Comparison of ENCODE assay signal across 9 mouse cellular contexts in the genomic region with DNA sequence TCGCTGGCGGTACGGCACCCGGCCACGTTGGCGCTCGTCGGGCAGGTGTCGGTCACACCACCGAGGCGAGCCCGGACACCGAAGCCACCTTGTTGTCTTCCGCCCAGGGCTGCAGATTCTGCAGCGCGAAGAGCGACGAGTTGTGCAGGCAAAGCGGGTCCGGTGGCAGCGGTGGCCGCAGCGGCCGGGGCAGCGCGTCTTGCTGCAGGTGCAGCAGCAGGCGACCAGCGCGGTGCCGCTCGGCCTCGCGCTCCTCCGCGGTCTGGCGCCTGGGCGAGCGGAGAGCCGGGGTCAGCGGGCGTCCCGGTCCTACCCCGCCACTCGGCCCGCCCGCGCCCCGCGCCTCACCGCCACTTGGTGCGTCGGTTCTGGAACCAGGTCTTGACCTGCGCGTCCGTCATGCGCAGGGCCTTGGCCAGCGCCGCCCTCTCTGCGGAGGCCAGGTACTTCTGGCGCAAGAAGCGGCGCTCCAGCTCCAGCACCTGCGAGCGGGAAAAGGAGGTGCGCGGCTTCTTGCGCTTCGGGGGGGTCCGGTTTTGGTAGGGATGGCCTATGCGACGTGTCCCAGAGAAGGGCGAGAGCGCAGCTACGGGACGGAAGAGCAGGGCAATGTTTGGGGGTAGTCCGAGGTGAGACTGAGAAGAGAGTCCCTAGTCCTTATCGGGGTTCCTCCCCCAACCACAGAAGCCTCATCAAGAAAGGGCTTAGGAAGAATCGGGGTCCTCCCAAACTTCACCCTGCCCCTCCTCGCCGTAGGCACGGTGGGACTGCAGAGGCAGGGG. TPM values are rescaled to one million over a fixed set of nuclear protein-coding genes. Genes with fewer than 3 reads are reported as not detected.
DNase-seq lines count a peak whose midpoint lies in the region; ATAC-seq lines count a peak whose summit lies in the region.
"Had no signal": no experiment of that assay in that cellular context is flagged by ENCODE, and none has a peak within 500 bp of the region (broad histone marks: within the 10 kb centered on the region; RNA-seq: fewer than 3 reads in every experiment).

No protein-coding gene starts in this region.

- intact Hi-C loops in left cerebral cortex, postnatal 25 days (cut with DNase I), result no loop called here

- H3K36me3 ChIP-seq in heart, embryonic 12.5 days, result no peaks in the 10 kb centered on the region
- no peaks in the 10 kb centered on the region for H3K36me3 ChIP-seq in intestine, embryonic 15.5 days
- H3K36me3 ChIP-seq in midbrain, embryonic 15.5 days (replicated peaks), result no peaks in the 10 kb centered on the region

- H3K9me3 ChIP-seq in heart, embryonic 12.5 days (replicated peaks), result no peaks in the 10 kb centered on the region
- H3K9me3 ChIP-seq in intestine, embryonic 15.5 days, result no peaks in the 10 kb centered on the region
- H3K9me3 ChIP-seq in midbrain, embryonic 15.5 days, result no peaks in the 10 kb centered on the region

- 0 out of 2 replicates have a peak overlapping the region, but pooled peaks have one; percentile 21 for H3K9ac ChIP-seq in heart, embryonic 12.5 days
- H3K9ac ChIP-seq in intestine, embryonic 15.5 days, result peak overlapping the region; percentile 13; the same call in 1 of the 2 replicates
- H3K9ac ChIP-seq in midbrain, embryonic 15.5 days, result no peak overlapping the region

- under 1% methylated on average over 81 of the region's 81 CpGs for WGBS in heart, embryonic 12.5 days
- WGBS in intestine, embryonic 15.5 days, result under 1% methylated on average over 81 of the region's 81 CpGs
- WGBS in midbrain, embryonic 15.5 days, result under 1% methylated on average over 81 of the region's 81 CpGs

- H3K4me3 ChIP-seq in heart, embryonic 12.5 days, result peak overlapping the region; percentile 37
- peak overlapping the region; percentile 37 for H3K4me3 ChIP-seq in intestine, embryonic 15.5 days (replicated peaks)
- peak overlapping the region; percentile 25 for H3K4me3 ChIP-seq in midbrain, embryonic 15.5 days

- H3K27ac ChIP-seq in heart, embryonic 12.5 days (ENCODE audit: poor library complexity, severe bottlenecking), result no peak overlapping the region
- no peak overlapping the region for H3K27ac ChIP-seq in intestine, embryonic 15.5 days
- H3K27ac ChIP-seq in midbrain, embryonic 15.5 days, result no peak overlapping the region

- DNase-seq in heart, adult 8-10 months (ENCODE audit: low spot score), result no peak
- DNase-seq in ZHBTc4 (ENCODE audit: low read depth, low spot score), result peak; percentile 47
- no peak for DNase-seq in urinary bladder, postnatal 4 days (ENCODE audit: low spot score in 2 of 2)
- no peak for DNase-seq in layer of hippocampus, adult 11-12 months (ENCODE audit: low spot score)
- DNase-seq in left cerebral cortex, postnatal 25 days (ENCODE audit: low spot score in 2 of 2), result no peak
- DNase-seq: cerebellum, adult 9-10 months had no signal

- H3K27me3 ChIP-seq in heart, embryonic 12.5 days (replicated peaks), result peaks cover 96% of the 10 kb centered on the region
- peaks cover 93% of the 10 kb centered on the region for H3K27me3 ChIP-seq in intestine, embryonic 15.5 days (replicated peaks)
- peaks cover 94% of the 10 kb centered on the region for H3K27me3 ChIP-seq in midbrain, embryonic 15.5 days (replicated peaks)

- H3K4me1 ChIP-seq in heart, embryonic 12.5 days (replicated peaks), result peaks cover 27% of the 10 kb centered on the region
- peaks cover 29% of the 10 kb centered on the region for H3K4me1 ChIP-seq in intestine, embryonic 15.5 days (replicated peaks)
- peaks cover 27% of the 10 kb centered on the region for H3K4me1 ChIP-seq in midbrain, embryonic 15.5 days

- H3K4me2 ChIP-seq in heart, embryonic 12.5 days, result peak overlapping the region; percentile 62
- peak overlapping the region; percentile 65 for H3K4me2 ChIP-seq in intestine, embryonic 15.5 days (replicated peaks)
- peak overlapping the region; percentile 38 for H3K4me2 ChIP-seq in midbrain, embryonic 15.5 days

- no peak for ATAC-seq in heart, embryonic 12.5 days (ENCODE audit: insufficient number of reproducible peaks, low FRiP score)
- ATAC-seq in intestine, embryonic 15.5 days, result no peak
- no peak for ATAC-seq in midbrain, embryonic 15.5 days (replicated peaks)

RNA-seq across cellular contexts. Expression of gene Tlx2, which starts 1.2 kb away (rescaled TPM):
- 0.18 and 0.24 TPM in 2 replicates for polyA plus RNA-seq in heart, embryonic 12.5 days (2016; fragmentation: Nextera tagmentation; extraction: Ambion mirVana)
- total RNA-seq in heart, adult 8-10 months (2022), result under 1 TPM in 1 of 4 experiments, not detected in 3; 0.16 TPM
- polyA plus RNA-seq in intestine, embryonic 15.5 days (2015; fragmentation: Nextera tagmentation; extraction: Ambion mirVana), result 18.1 and 22.5 TPM in 2 replicates
- not detected in 2 replicates for polyA plus RNA-seq in midbrain, embryonic 15.5 days (2015; fragmentation: Nextera tagmentation; extraction: Ambion mirVana)
- not detected for total RNA-seq in left cerebral cortex, postnatal 25 days (2021)

RNA-seq across cellular contexts. Expression of gene Pcgf1, which starts 8.8 kb away (rescaled TPM):
- polyA plus RNA-seq in heart, embryonic 12.5 days (2016; fragmentation: Nextera tagmentation; extraction: Ambion mirVana), result 12.5 and 14.9 TPM in 2 replicates
- total RNA-seq in heart, adult 8-10 months (2022), result 1 to 10 TPM; 7.6 to 9.8 (median 8.5) TPM
- 29.4 and 31.5 TPM in 2 replicates for polyA plus RNA-seq in intestine, embryonic 15.5 days (2015; fragmentation: Nextera tagmentation; extraction: Ambion mirVana)
- 56.3 and 56.8 TPM in 2 replicates for polyA plus RNA-seq in midbrain, embryonic 15.5 days (2015; fragmentation: Nextera tagmentation; extraction: Ambion mirVana)
- total RNA-seq in left cerebral cortex, postnatal 25 days (2021), result 10 to 100 TPM; 21.3 to 24.4 TPM

RNA-seq across cellular contexts. Expression of gene Dqx1, which starts 11.3 kb away (rescaled TPM):
- 0.48 and 0.64 TPM in 2 replicates for polyA plus RNA-seq in heart, embryonic 12.5 days (2016; fragmentation: Nextera tagmentation; extraction: Ambion mirVana)
- total RNA-seq in heart, adult 8-10 months (2022), result 1 to 10 TPM in 1 of 4 experiments, under 1 TPM in 3; 0.55 to 1.4 (median 0.84) TPM
- polyA plus RNA-seq in intestine, embryonic 15.5 days (2015; fragmentation: Nextera tagmentation; extraction: Ambion mirVana), result 14.0 and 14.9 TPM in 2 replicates
- polyA plus RNA-seq in midbrain, embryonic 15.5 days (2015; fragmentation: Nextera tagmentation; extraction: Ambion mirVana), result 0.51 and 0.75 TPM in 2 replicates
- total RNA-seq in left cerebral cortex, postnatal 25 days (2021), result under 1 TPM; 0.25 to 0.99 TPM

RNA-seq across cellular contexts. Expression of gene Htra2, which starts 13.8 kb away (rescaled TPM):
- polyA plus RNA-seq in heart, embryonic 12.5 days (2016; fragmentation: Nextera tagmentation; extraction: Ambion mirVana), result 86.7 and 86.9 TPM in 2 replicates
- 10 to 100 TPM; 33.9 to 37.7 (median 34.7) TPM for total RNA-seq in heart, adult 8-10 months (2022)
- polyA plus RNA-seq in intestine, embryonic 15.5 days (2015; fragmentation: Nextera tagmentation; extraction: Ambion mirVana), result 72.2 and 86.5 TPM in 2 replicates
- 79.0 and 81.2 TPM in 2 replicates for polyA plus RNA-seq in midbrain, embryonic 15.5 days (2015; fragmentation: Nextera tagmentation; extraction: Ambion mirVana)
- total RNA-seq in left cerebral cortex, postnatal 25 days (2021), result 10 to 100 TPM; 42.9 to 45.4 TPM

RNA-seq across cellular contexts. Expression of gene Aup1, which starts 14.6 kb away (rescaled TPM):
- polyA plus RNA-seq in heart, embryonic 12.5 days (2016; fragmentation: Nextera tagmentation; extraction: Ambion mirVana), result 120 and 131 TPM in 2 replicates
- total RNA-seq in heart, adult 8-10 months (2022), result 10 to 100 TPM; 63.1 to 78.6 (median 72.3) TPM
- polyA plus RNA-seq in intestine, embryonic 15.5 days (2015; fragmentation: Nextera tagmentation; extraction: Ambion mirVana), result 212 and 228 TPM in 2 replicates
- polyA plus RNA-seq in midbrain, embryonic 15.5 days (2015; fragmentation: Nextera tagmentation; extraction: Ambion mirVana), result 182 and 198 TPM in 2 replicates
- 100 to 1,000 TPM; 100 to 114 TPM for total RNA-seq in left cerebral cortex, postnatal 25 days (2021)

Comparison
In these comparisons a context has a peak if more than half of its experiments do, and no peak if none do; other contexts are left out.
1. RNA of gene Tlx2, which starts 1.2 kb away (polyA plus RNA-seq): 18.1 to 22.5 TPM in intestine, embryonic 15.5 days; 0.18 to 0.24 TPM in heart, embryonic 12.5 days and not detected in midbrain, embryonic 15.5 days; every median in the first group is over 10 times any median in the second.
2. Peak in every context shown above with its lines, with median percentiles within 50 percentile points of each other: H3K4me2 ChIP-seq and H3K4me3 ChIP-seq.